Mouse (Mus musculus): ENCODE data around the gene Zfp664. TPM values are rescaled to one million over a fixed set of nuclear protein-coding genes. Genes with fewer than 3 reads are reported as not detected.

Zfp664 gene
- polyA plus RNA-seq, 1 experiment from 2014 or later: 41.5 TPM

GRCm38 (mm10) chr5:124873096-124873495 lies 10.6 kb downstream of the Zfp664 start:
- TF ChIP-seq CTCF (IDR thresholded peaks at IDR 0.05; ENCODE audit: low read depth) (no peak), EP300 (optimal IDR thresholded peaks at IDR 0.05) (no peak)
- H3K4me2 ChIP-seq (replicated peaks; ENCODE audit: low read depth): no peak overlapping the region
- H3K27ac ChIP-seq (replicated peaks): no peak overlapping the region

GRCm38 (mm10) chr5:124873890-124874601 lies 11.6 kb downstream of the Zfp664 start:
- Histone ChIP-seq H3K9me3 (ENCODE audit: control insufficient read depth, low read length) (no peaks in the 10 kb centered on the region), H3K27me3 (ENCODE audit: control insufficient read depth, insufficient read depth, low read length) (no peaks in the 10 kb centered on the region), H3K4me1 (replicated peaks; ENCODE audit: control insufficient read depth, insufficient read depth) (peaks cover 10% of the 10 kb centered on the region), H3K9ac (ENCODE audit: low read length) (no peak overlapping the region), H3K27ac (replicated peaks) (no peak overlapping the region), H3K4me3 (ENCODE audit: low read depth, low read length) (no peak overlapping the region), H3K36me3 (ENCODE audit: control insufficient read depth, insufficient read depth, low read length) (no peaks in the 10 kb centered on the region; the same call in 1 of the 2 replicates), H3K4me2 (replicated peaks; ENCODE audit: low read depth) (no peak overlapping the region)
- no peak for ATAC-seq (ENCODE audit: low FRiP score, low TSS enrichment)
- DNase-seq (ENCODE audit: low spot score): no peak
- TF ChIP-seq CTCF (IDR thresholded peaks at IDR 0.05; ENCODE audit: low read depth) (no peak), EP300 (optimal IDR thresholded peaks at IDR 0.05) (no peak)
- WGBS: 77% methylated on average over 6 of the region's 6 CpGs

More at GRCm38 (mm10) chr5:124873096-124873495, 10.6 kb downstream of the Zfp664 start:
- H3K9ac ChIP-seq (ENCODE audit: low read length): peak overlapping the region; percentile 13; the same call in 1 of the 2 replicates
- peaks cover 10% of the 10 kb centered on the region for H3K4me1 ChIP-seq (replicated peaks; ENCODE audit: control insufficient read depth, insufficient read depth)
- H3K4me3 ChIP-seq (ENCODE audit: low read depth, low read length): no peak overlapping the region
- ATAC-seq (ENCODE audit: low FRiP score, low TSS enrichment) (no peak), DNase-seq (ENCODE audit: low spot score) (no peak)
- H3K9me3 ChIP-seq (ENCODE audit: control insufficient read depth, low read length): no peaks in the 10 kb centered on the region
- H3K36me3 ChIP-seq (ENCODE audit: control insufficient read depth, insufficient read depth, low read length): no peaks in the 10 kb centered on the region
- 86% methylated on average over 3 of the region's 3 CpGs for WGBS
- H3K27me3 ChIP-seq (ENCODE audit: control insufficient read depth, insufficient read depth, low read length): no peaks in the 10 kb centered on the region

GRCm38 (mm10) chr5:124879251-124879650 lies 16.8 kb downstream of the Zfp664 start:
- ATAC-seq (ENCODE audit: low FRiP score, low TSS enrichment): no peak
- no peak for DNase-seq (ENCODE audit: low spot score)
- TF ChIP-seq EP300 (optimal IDR thresholded peaks at IDR 0.05) (no peak), CTCF (IDR thresholded peaks at IDR 0.05; ENCODE audit: low read depth) (no peak)
- Histone ChIP-seq H3K9me3 (ENCODE audit: control insufficient read depth, low read length) (no peaks in the 10 kb centered on the region), H3K27ac (replicated peaks) (no peak overlapping the region), H3K4me3 (ENCODE audit: low read depth, low read length) (no peak overlapping the region), H3K27me3 (ENCODE audit: control insufficient read depth, insufficient read depth, low read length) (no peaks in the 10 kb centered on the region), H3K9ac (ENCODE audit: low read length) (no peak overlapping the region), H3K4me1 (replicated peaks; ENCODE audit: control insufficient read depth, insufficient read depth) (no peaks in the 10 kb centered on the region), H3K4me2 (replicated peaks; ENCODE audit: low read depth) (no peak overlapping the region), H3K36me3 (ENCODE audit: control insufficient read depth, insufficient read depth, low read length) (peaks cover 3% of the 10 kb centered on the region)
- WGBS: 93% methylated on average over 4 of the region's 4 CpGs

GRCm38 (mm10) chr5:124879801-124880200 lies 17.3 kb downstream of the Zfp664 start:
- H3K4me3 ChIP-seq (ENCODE audit: low read depth, low read length): no peak overlapping the region
- DNase-seq (ENCODE audit: low spot score) (no peak), ATAC-seq (ENCODE audit: low FRiP score, low TSS enrichment) (no peak)
- TF ChIP-seq CTCF (IDR thresholded peaks at IDR 0.05; ENCODE audit: low read depth) (no peak), EP300 (optimal IDR thresholded peaks at IDR 0.05) (no peak)
- 86% methylated on average over 6 of the region's 6 CpGs for WGBS
- H3K36me3 ChIP-seq (ENCODE audit: control insufficient read depth, insufficient read depth, low read length): peaks cover 3% of the 10 kb centered on the region
- no peak overlapping the region for H3K4me2 ChIP-seq (replicated peaks; ENCODE audit: low read depth)
- H3K9ac ChIP-seq (ENCODE audit: low read length): no peak overlapping the region
- no peaks in the 10 kb centered on the region for H3K4me1 ChIP-seq (replicated peaks; ENCODE audit: control insufficient read depth, insufficient read depth)
- H3K27me3 ChIP-seq (ENCODE audit: control insufficient read depth, insufficient read depth, low read length): no peaks in the 10 kb centered on the region
- no peak overlapping the region for H3K27ac ChIP-seq (replicated peaks)
- H3K9me3 ChIP-seq (ENCODE audit: control insufficient read depth, low read length): no peaks in the 10 kb centered on the region

GRCm38 (mm10) chr5:124883877-124884276 lies 21.4 kb downstream of the Zfp664 start:
- 89% methylated on average over 6 of the region's 6 CpGs for WGBS
- Histone ChIP-seq H3K27ac (replicated peaks) (no peak overlapping the region), H3K9me3 (ENCODE audit: control insufficient read depth, low read length) (no peaks in the 10 kb centered on the region), H3K9ac (ENCODE audit: low read length) (no peak overlapping the region), H3K4me2 (replicated peaks; ENCODE audit: low read depth) (no peak overlapping the region), H3K27me3 (ENCODE audit: control insufficient read depth, insufficient read depth, low read length) (no peaks in the 10 kb centered on the region), H3K4me1 (replicated peaks; ENCODE audit: control insufficient read depth, insufficient read depth) (no peaks in the 10 kb centered on the region), H3K36me3 (ENCODE audit: control insufficient read depth, insufficient read depth, low read length) (peaks cover 15% of the 10 kb centered on the region), H3K4me3 (ENCODE audit: low read depth, low read length) (no peak overlapping the region)
- DNase-seq (ENCODE audit: low spot score) (no peak), ATAC-seq (ENCODE audit: low FRiP score, low TSS enrichment) (no peak)
- TF ChIP-seq CTCF (IDR thresholded peaks at IDR 0.05; ENCODE audit: low read depth) (no peak), EP300 (optimal IDR thresholded peaks at IDR 0.05) (no peak)

GRCm38 (mm10) chr5:124888661-124889060 lies 26.2 kb downstream of the Zfp664 start:
- peaks cover 13% of the 10 kb centered on the region; the same call in 1 of the 2 replicates for H3K36me3 ChIP-seq (ENCODE audit: control insufficient read depth, insufficient read depth, low read length)
- 94% methylated on average over 8 of the region's 8 CpGs for WGBS

More at GRCm38 (mm10) chr5:124888661-124889060, 26.2 kb downstream of the Zfp664 start:
- no peak for TF ChIP-seq CTCF (IDR thresholded peaks at IDR 0.05; ENCODE audit: low read depth)
- no peak for TF ChIP-seq EP300 (optimal IDR thresholded peaks at IDR 0.05)
- no peak overlapping the region for H3K4me2 ChIP-seq (replicated peaks; ENCODE audit: low read depth)
- no peak overlapping the region for H3K4me3 ChIP-seq (ENCODE audit: low read depth, low read length)
- H3K9me3 ChIP-seq (ENCODE audit: control insufficient read depth, low read length): no peaks in the 10 kb centered on the region
- no peak overlapping the region for H3K9ac ChIP-seq (ENCODE audit: low read length)
- DNase-seq (ENCODE audit: low spot score) (no peak), ATAC-seq (ENCODE audit: low FRiP score, low TSS enrichment) (no peak)
- H3K4me1 ChIP-seq (replicated peaks; ENCODE audit: control insufficient read depth, insufficient read depth): no peaks in the 10 kb centered on the region
- H3K27me3 ChIP-seq (ENCODE audit: control insufficient read depth, insufficient read depth, low read length): no peaks in the 10 kb centered on the region
- H3K27ac ChIP-seq (replicated peaks): no peak overlapping the region

Data from stomach, postnatal 0 days (tissue).